Mouse (Mus musculus): Measurements from ENCODE around the gene Gm11238.
"Not testable (repeated sequence)": the region's sequence is repeated elsewhere in the genome, so short reads cannot be mapped to it uniquely, and the experiment has no call there.

Gm11238 gene

GRCm38 (mm10) chr4:73607581-73607980, at the start of gene Gm11238:
Gene Gm11238 (plus strand): TSS chr4:73607881.
- DNase-seq: not testable (repeated sequence)

GRCm38 (mm10) chr4:73599248-73599647, 8.4 kb upstream of the Gm11238 start:
- peak in 1 of 2 experiments; percentile 1 for DNase-seq

- not testable (repeated sequence) for DNase-seq
Observed at GRCm38 (mm10) chr4:73622684-73623083, 15.0 kb downstream of the Gm11238 start, which contains the start of gene Gm11237. Gene Gm11237 (plus strand): TSS chr4:73622984.

DNA sequence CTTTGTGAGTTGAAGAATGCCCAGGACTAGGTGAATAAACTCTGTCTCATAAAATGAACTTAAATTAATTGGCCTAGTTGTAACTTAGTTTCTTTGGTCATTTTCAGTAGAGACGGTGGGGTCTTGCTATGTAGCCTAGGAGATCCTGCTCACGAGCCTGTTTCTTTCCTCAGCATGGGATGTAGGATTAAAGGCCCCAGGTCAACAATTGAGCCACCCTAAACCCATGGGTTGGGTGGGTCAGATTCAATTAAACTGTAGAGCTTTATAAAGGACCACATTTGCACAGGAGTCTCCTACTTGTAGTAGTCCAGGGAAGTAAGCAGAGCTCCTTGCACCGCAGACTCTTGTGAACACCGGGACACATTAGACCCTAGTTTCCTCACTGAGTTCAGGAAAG, 30.1 kb downstream of the Gm11238 start, which contains the start of gene Gm11236:
Gm11236 (plus strand) TSS at position 301 of the 400 bp plus-strand sequence.
- not testable (repeated sequence) for DNase-seq

GRCm38 (mm10) chr4:73661864-73662263, 54.2 kb downstream of the Gm11238 start:
- peak in 1 of 2 experiments; percentile 0 for DNase-seq

GRCm38 (mm10) chr4:73668054-73668453, 60.4 kb downstream of the Gm11238 start, which contains the start of gene Gm11239:
Gene Gm11239 (plus strand): TSS chr4:73668354.
- DNase-seq: not testable (repeated sequence)

DNA sequence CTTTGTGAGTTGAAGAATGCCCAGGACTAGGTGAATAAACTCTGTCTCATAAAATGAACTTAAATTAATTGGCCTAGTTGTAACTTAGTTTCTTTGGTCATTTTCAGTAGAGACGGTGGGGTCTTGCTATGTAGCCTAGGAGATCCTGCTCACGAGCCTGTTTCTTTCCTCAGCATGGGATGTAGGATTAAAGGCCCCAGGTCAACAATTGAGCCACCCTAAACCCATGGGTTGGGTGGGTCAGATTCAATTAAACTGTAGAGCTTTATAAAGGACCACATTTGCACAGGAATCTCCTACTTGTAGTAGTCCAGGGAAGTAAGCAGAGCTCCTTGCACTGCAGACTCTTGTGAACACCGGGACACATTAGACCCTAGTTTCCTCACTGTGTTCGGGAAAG, 75.5 kb downstream of the Gm11238 start, which contains the start of gene Gm428:
Gm428 (plus strand) TSS at position 301 of the 400 bp plus-strand sequence.
- DNase-seq: not testable (repeated sequence)

All from kidney, postnatal 4 days (tissue).